Mouse (Mus musculus) ovary, adult 18-20 months (tissue): Measurements from ENCODE around the gene App.

Source experiments
- DNase-seq: peaks from one replicate; pipeline ENCODE4 v3.0.0; 2022; ENCODE audit warnings: low spot score, mixed read lengths

App gene

GRCm38 (mm10) chr16:85173373-85174081 is at the start of gene App:
App (minus strand) TSS chr16:85173766.
- peak; percentile 79 for DNase-seq

DNA sequence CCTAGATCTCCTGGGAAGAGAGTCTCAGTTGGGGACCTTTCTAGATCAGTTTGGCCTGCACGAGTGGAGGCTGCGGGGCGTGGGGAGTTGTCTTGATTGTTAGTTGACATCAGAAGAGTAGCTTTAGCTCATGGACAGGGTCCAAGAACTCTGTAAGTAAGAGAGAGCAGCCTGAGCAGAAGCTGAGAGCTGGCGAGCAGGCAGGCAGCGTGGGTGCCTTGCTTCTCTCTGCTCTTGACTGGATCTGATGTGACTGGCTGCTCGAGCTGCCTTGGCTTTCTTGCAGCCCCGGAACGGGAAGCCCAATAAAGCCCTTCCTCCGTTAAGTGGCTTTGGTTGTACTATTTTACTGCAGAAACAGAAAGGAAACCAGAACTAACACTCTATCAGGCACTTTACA is 42.3 kb upstream of the App start:
- DNase-seq = no peak

GRCm38 (mm10) chr16:85215173-85215572 is 41.6 kb upstream of the App start:
- no peak for DNase-seq

GRCm38 (mm10) chr16:85195622-85196021 is 22.1 kb upstream of the App start:
- no peak for DNase-seq

DNA sequence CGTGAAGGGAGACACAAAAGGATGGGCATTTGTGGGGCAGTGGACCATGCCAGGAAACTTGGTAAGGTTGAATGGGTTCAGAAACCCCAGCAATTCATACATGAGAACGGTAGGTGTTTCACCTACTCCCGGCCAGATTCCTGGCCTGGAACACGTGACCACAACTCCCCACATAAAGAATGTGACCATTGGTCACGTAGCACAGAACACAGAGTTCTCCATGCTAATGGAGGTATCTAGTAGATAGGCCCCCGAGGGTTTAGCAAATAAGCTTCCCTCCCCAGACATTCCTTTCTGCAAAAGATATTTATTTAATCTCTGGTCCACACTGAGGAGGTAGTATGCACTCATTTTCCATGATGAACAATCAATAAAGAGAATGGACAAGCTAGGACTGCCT is 21.6 kb upstream of the App start:
- DNase-seq = no peak

GRCm38 (mm10) chr16:85181502-85181901 is 7.9 kb upstream of the App start:
- no peak for DNase-seq

- no peak for DNase-seq
Observed at GRCm38 (mm10) chr16:85180710-85181109, 7.1 kb upstream of the App start.

DNA sequence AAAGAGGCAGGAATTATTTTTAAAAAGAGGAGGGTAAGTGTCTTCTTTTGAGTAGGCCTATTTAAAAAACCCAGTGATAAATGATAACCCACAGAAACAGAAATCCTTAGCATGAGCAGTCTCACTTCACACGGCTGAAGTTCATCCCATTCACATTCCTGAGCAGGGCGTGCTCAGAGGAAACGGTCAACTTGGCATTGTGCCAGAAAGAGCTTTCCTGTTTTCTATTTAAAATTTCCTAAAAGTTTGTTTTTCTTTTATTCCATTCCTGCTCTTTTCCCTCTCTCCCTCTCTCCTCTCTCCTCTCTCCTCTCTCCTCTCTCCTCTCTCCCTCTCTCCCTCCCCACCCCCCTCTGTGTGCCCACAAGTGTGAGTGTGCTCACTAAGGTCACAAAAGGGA is 3.1 kb upstream of the App start:
- no peak for DNase-seq

DNA sequence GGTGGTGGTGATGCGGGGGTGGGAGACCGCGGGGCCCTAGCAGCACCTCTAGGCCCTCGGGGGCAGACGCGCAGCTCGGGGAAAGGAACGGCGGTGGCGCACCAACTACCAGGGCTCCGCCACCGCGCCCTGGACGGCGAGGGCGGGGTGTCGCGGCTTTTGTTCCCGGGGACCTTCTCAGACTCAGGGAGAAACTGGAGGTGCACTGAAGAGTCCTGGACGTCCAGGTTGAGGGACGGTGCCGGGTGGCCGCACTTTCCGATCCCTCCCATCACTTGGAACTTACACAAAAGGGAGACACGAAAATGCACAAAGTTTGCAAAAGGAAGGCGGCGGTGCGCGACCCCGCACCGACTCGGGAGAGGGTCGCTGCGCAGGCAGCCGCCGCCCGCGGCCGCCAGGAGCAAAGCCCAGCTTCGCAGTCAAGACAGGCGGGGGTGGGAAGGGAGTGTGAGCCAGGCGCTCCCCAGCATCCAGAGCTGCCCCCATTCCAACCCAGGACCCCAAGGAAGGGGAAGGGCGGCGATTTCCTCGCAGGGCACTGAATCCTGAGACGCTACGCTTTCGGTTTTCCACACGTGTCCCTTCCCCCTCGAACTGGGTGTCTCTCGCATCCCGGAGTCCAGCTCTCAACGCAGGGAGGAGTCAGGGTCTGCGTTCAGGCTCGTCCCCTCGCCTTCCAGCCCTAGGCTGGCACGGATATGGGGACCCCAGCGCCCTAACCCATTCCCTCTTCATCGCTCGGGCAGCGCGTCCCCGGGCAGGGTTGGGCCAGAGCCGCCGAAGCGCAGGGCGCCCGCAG is 794 bp downstream of the App start:
- peak; percentile 42 for DNase-seq

DNA sequence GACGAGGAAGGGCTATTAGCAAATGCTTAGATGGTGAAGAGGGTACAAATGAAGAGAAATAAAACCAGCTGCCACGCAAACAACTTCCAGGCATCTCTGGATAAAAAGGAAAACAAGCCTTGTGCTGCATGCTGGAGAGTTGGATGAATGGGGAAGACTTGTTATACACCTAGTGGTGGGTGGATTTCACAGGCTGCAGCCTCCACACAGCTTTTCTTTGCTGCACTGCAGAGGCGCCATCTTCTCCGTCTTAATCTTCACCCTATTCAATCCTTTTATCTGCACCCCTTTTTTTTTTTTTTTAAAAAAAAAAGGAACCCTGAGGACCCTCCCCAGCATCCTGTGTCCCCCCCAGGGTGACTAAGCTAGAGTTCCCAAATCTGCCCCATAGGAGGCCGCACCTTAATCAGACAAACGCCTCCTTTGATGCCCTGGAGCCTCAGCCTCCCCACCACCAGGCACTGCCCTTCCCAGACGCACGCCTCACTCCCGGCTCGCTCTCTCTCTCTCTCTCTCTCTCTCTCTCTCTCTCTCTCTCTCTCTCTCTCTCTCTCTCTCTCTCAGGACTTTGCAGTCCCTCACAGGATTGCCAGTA is 1.5 kb downstream of the App start:
- no peak for DNase-seq

DNA sequence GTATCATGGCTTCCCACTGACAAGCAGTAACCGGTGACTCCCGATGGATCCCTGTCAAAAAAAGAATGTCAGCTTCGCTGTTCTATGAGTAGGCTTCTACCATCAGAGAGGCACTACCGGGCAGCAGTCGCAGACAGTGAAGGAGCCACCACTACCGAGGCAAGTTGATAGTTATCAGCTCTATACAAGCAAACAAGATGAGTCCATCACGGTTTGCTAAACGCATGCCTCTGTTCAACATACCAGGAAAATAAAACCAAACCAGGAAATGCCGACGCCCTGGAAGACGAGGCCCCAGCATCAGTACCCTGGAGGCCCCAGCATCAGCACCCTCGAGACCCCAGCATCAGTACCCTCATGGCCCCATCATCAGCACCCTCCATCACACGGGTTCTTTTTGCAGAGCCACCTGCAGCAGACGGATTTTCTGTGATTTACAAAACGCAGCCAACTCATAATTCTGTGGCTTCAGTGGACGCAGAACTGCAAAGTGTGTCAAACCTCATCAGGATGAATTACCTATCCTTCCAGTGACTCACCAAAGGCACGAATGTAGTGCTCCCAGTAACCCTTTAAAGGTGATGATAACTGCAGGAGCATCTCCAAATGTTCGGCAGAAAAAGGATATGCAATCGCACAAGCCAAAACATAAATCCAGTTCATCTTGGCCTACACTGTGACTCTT is 2.6 kb downstream of the App start:
- DNase-seq = no peak

GRCm38 (mm10) chr16:85168821-85169220 is 4.7 kb downstream of the App start:
- no peak for DNase-seq

GRCm38 (mm10) chr16:85166205-85166604 is 7.4 kb downstream of the App start:
- no peak for DNase-seq

DNA sequence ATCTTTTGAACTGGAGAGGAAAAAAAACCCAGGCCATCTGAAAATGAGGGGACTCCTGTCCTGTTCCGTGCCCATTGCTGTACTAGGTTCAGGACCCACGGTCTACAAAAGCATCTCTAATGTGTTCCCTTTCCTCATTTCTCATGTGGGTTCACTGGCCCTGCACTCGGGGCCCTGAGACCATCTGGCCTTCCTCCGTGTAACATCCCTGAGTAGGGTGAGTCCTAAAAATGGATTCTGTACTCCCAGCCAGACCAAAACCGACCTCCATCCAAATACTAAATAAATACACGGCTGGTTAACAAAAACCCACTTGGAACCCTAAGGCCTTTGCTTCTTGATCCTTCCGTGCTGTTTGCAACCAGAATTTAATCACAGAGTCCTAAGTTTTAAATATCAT is 7.9 kb downstream of the App start:
- no peak for DNase-seq

DNA sequence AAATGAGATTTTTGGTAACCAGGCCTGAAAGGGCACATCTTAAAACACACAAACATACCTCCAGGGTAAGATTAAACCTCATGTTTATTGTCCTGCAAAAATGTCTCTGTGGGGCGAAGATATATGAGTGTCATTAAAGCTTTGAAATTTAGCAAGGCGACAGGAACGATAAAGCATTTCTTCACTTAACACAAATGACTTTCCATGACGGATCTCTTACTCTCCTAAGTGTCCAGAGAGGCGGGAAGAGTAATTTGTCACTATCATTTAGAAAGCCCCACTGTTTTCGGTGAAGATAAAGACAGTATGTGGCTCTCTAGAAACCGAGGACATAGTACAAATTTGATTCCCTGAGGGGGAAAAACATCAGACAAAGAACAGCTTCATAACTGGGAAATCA is 8.4 kb downstream of the App start:
- DNase-seq = no peak

GRCm38 (mm10) chr16:85162779-85163178 is 10.8 kb downstream of the App start:
- no peak for DNase-seq

GRCm38 (mm10) chr16:85160140-85160539 is 13.4 kb downstream of the App start:
- DNase-seq = no peak

DNA sequence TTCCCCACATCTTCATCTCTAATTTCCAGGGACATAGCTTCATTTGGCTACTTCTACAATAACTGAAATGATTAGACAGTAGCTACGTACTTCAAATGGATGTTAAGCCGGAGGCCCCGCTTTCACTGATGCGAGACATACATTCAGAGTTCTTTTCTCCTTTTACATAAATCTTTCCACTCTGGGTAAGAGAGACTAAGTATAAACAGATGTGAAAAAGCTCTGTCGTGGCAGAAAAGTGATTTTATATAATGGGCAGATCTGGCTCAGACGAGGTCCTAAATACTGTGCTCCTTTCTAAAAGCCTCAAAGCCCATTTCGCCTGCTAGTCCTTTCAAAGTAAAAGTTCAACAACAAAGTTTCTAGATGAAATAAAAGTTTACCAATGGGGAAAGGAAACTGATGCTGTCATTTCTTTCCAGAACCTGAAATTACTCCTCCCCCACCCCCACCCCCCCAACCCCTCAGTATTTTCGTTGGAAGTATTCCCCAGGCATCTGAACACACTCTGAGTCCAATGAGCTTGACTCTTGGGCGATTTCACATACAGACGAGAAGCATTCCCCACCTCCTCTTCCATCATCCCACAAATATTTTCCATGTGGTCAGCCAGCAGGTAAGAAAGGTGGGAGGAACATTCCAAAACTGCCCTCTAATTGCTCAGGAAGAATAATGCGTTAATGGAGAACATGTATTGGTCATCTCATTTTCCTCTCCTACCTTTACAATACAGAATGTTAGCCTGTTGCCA is 15.6 kb downstream of the App start:
- DNase-seq = no peak

- no peak for DNase-seq
Observed at GRCm38 (mm10) chr16:85157156-85157555, 16.4 kb downstream of the App start.

- DNase-seq = no peak
Observed at GRCm38 (mm10) chr16:85155836-85156235, 17.7 kb downstream of the App start.

DNA sequence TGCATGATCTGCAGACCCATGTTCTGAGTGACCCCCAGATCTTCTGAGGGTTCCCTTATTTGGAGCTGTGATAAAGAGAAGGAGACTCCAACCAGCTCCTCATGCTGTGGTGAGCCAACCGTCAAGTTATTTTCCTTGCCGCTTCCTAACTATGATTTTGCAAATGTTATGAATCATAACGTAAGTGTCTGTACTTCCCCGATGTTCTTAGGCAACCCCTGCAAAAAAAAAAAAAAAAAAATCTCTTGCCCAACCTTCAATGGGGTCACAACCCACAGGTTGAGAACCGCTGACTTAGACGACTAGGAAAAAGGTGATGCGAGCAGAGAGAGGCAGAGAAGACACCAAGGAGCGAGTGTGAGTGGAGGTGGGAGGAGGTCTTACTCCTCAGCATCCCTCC is 21.1 kb downstream of the App start:
- DNase-seq = no peak

GRCm38 (mm10) chr16:85151681-85152080 is 21.9 kb downstream of the App start:
- DNase-seq = no peak
